Mouse (Mus musculus) heart, embryonic 14.5 days (tissue): ENCODE data around the gene Scn10a. TPM values are rescaled to one million over a fixed set of nuclear protein-coding genes. Genes with fewer than 3 reads are reported as not detected.

Source experiments
- ATAC-seq: fragments of 200-750 bp; cut with Nextera tagmentation; 2 replicates; pipeline ENCODE4 v1.8.0; 2017; ENCODE audit warnings: low read depth, moderate TSS enrichment; ENCODE audit not compliant: insufficient number of reproducible peaks, insufficient read depth, low FRiP score
- H3K27ac ChIP-seq, 2 experiments: fragments of 200-500 bp in 1 of 2; fragments of 300-500 bp in 1 of 2; sonication (generic) in 1 of 2; replicated peaks in 1 of 2; 2 replicates each; pipeline ENCODE4 v1.5.1; 2012 to 2014; ENCODE audit warnings: low read depth in 2 of 2, low read length in 2 of 2, control low read depth in 1 of 2, mild to moderate bottlenecking in 1 of 2, mixed read lengths in 1 of 2; ENCODE audit not compliant: control insufficient read depth in 1 of 2, insufficient read depth in 1 of 2
- H3K27me3 ChIP-seq: fragments of 300-500 bp; sonication (generic); 2 replicates; pipeline ENCODE4 v1.6.1; 2014; ENCODE audit warnings: mild to moderate bottlenecking, low read length, control low read depth; ENCODE audit not compliant: control insufficient read depth, insufficient read depth
- H3K36me3 ChIP-seq: fragments of 300-500 bp; sonication (generic); 2 replicates; pipeline ENCODE4 v1.6.1; 2014; ENCODE audit warnings: mild to moderate bottlenecking, control low read depth, low read length, mixed read lengths; ENCODE audit not compliant: control insufficient read depth, insufficient read depth
- H3K4me1 ChIP-seq, 2 experiments: fragments of 200-500 bp in 1 of 2; fragments of 300-500 bp in 1 of 2; sonication (generic) in 1 of 2; 2 replicates each; pipeline ENCODE4 v1.6.1; 2012 to 2014; ENCODE audit warnings: low read length in 2 of 2, control low read depth in 1 of 2, mixed read lengths in 1 of 2; ENCODE audit not compliant: control insufficient read depth in 2 of 2, insufficient read depth in 2 of 2
- H3K4me2 ChIP-seq: fragments of 300-500 bp; sonication (generic); 2 replicates; pipeline ENCODE4 v1.6.1; 2014; ENCODE audit warnings: mild to moderate bottlenecking, low read length
- H3K4me3 ChIP-seq, 2 experiments: fragments of 200-500 bp in 1 of 2; fragments of 300-500 bp in 1 of 2; sonication (generic) in 1 of 2; 2 replicates each; pipeline ENCODE4 v1.5.1; 2012 to 2014; ENCODE audit warnings: low read length in 2 of 2, mild to moderate bottlenecking in 2 of 2, control low read depth in 1 of 2, low read depth in 1 of 2, moderate library complexity in 1 of 2; ENCODE audit not compliant: control insufficient read depth in 1 of 2, insufficient read depth in 1 of 2
- H3K9ac ChIP-seq: fragments of 300-500 bp; sonication (generic); 2 replicates; pipeline ENCODE4 v1.6.1; 2014; ENCODE audit warnings: mild to moderate bottlenecking, low read length
- H3K9me3 ChIP-seq: fragments of 300-500 bp; sonication (generic); 2 replicates; pipeline ENCODE4 v1.6.1; 2016; ENCODE audit warnings: low read length, control low read depth; ENCODE audit not compliant: control insufficient read depth
- WGBS: fragments of 180-500 bp; shearing (Covaris S2); extraction: QIAGEN DNeasy Blood & Tissue Kit; methylation state at CpG from one replicate; pipeline ENCODE4 v1.1.7; 2014; 5-methylcytosine and 5-hydroxymethylcytosine counted together
- polyA plus RNA-seq: library from polyadenylated mRNA; unstranded; fragments of >200 nt; fragmentation: Nextera tagmentation; extraction: Ambion mirVana; gene quantifications from 2 replicates; pipeline ENCODE4 v1.2.1, GENCODE M21; 2014

Scn10a gene
- 1.1 and 1.4 TPM in 2 replicates for polyA plus RNA-seq

GRCm38 (mm10) chr9:119719222-119719621 is at the start of gene Scn10a:
TSS of gene Scn10a (minus strand) at chr9:119719322.
- no peak within 1 kb of the TSS for H3K9ac ChIP-seq
- no peaks in the 10 kb centered on the region; the same call in 1 of the 2 replicates for H3K27me3 ChIP-seq
- no peak for ATAC-seq
- H3K27ac ChIP-seq: no peak within 1 kb of the TSS
- no peak within 1 kb of the TSS for H3K4me2 ChIP-seq
- 79% methylated on average over 11 of the region's 11 CpGs for WGBS
- H3K9me3 ChIP-seq: no peaks in the 10 kb centered on the region
- no peaks in the 10 kb centered on the region for H3K4me1 ChIP-seq
- H3K4me3 ChIP-seq: no peak within 1 kb of the TSS
- H3K36me3 ChIP-seq: no peaks in the 10 kb centered on the region

GRCm38 (mm10) chr9:119768585-119768984 is 49.5 kb upstream of the Scn10a start:
- no peak for ATAC-seq
- WGBS: 34% methylated on average over 7 of the region's 7 CpGs
- Histone ChIP-seq H3K4me2 (no peak overlapping the region), H3K36me3 (no peaks in the 10 kb centered on the region), H3K9ac (no peak overlapping the region), H3K4me3 (no peak overlapping the region), H3K9me3 (no peaks in the 10 kb centered on the region), H3K27ac (no peak overlapping the region), H3K27me3 (no peaks in the 10 kb centered on the region), H3K4me1 (no peaks in the 10 kb centered on the region)

GRCm38 (mm10) chr9:119760226-119760625 is 41.1 kb upstream of the Scn10a start:
- no peak overlapping the region for H3K27ac ChIP-seq
- ATAC-seq: no peak
- H3K4me2 ChIP-seq: no peak overlapping the region
- H3K4me1 ChIP-seq: no peaks in the 10 kb centered on the region
- H3K4me3 ChIP-seq: no peak overlapping the region
- 81% methylated on average over 3 of the region's 3 CpGs for WGBS
- H3K9ac ChIP-seq: no peak overlapping the region
- peaks cover 8% of the 10 kb centered on the region for H3K9me3 ChIP-seq
- no peaks in the 10 kb centered on the region for H3K36me3 ChIP-seq
- H3K27me3 ChIP-seq: no peaks in the 10 kb centered on the region

GRCm38 (mm10) chr9:119759457-119759856 is 40.3 kb upstream of the Scn10a start:
- Histone ChIP-seq H3K9me3 (peaks cover 8% of the 10 kb centered on the region), H3K4me2 (no peak overlapping the region), H3K27ac (no peak overlapping the region), H3K36me3 (no peaks in the 10 kb centered on the region), H3K4me3 (no peak overlapping the region), H3K9ac (no peak overlapping the region), H3K4me1 (no peaks in the 10 kb centered on the region), H3K27me3 (no peaks in the 10 kb centered on the region)
- WGBS: 71% methylated on average over 1 of the region's 1 CpGs
- no peak for ATAC-seq

- H3K9me3 ChIP-seq: peaks cover 3% of the 10 kb centered on the region; the same call in 1 of the 2 replicates
- no peaks in the 10 kb centered on the region for H3K27me3 ChIP-seq
- WGBS: 5% methylated on average over 5 of the region's 5 CpGs
- no peaks in the 10 kb centered on the region for H3K36me3 ChIP-seq
- no peak overlapping the region for H3K9ac ChIP-seq
- no peak for ATAC-seq
- H3K27ac ChIP-seq: no peak overlapping the region
- H3K4me1 ChIP-seq: peaks cover 2 to 6% of the 10 kb centered on the region in 2 experiments; a peak in 2 of 4 replicates
- no peak overlapping the region for H3K4me3 ChIP-seq
- no peak overlapping the region for H3K4me2 ChIP-seq
Observed at GRCm38 (mm10) chr9:119751507-119751906, 32.4 kb upstream of the Scn10a start.

- Histone ChIP-seq H3K4me1 (peaks cover 2 to 6% of the 10 kb centered on the region in 2 experiments; a peak in 2 of 4 replicates), H3K9ac (no peak overlapping the region), H3K27ac (no peak overlapping the region), H3K4me3 (no peak overlapping the region), H3K27me3 (no peaks in the 10 kb centered on the region), H3K4me2 (no peak overlapping the region), H3K9me3 (peaks cover 3% of the 10 kb centered on the region; the same call in 1 of the 2 replicates), H3K36me3 (no peaks in the 10 kb centered on the region)
- 61% methylated on average over 9 of the region's 9 CpGs for WGBS
- no peak for ATAC-seq
Observed at GRCm38 (mm10) chr9:119749112-119749511, 30.0 kb upstream of the Scn10a start.

- no peaks in the 10 kb centered on the region for H3K27me3 ChIP-seq
- no peak overlapping the region for H3K27ac ChIP-seq
- no peaks in the 10 kb centered on the region for H3K36me3 ChIP-seq
- no peak for ATAC-seq
- H3K4me1 ChIP-seq: peaks cover 3 to 7% of the 10 kb centered on the region in 2 experiments; a peak in 3 of 4 replicates
- no peak overlapping the region for H3K4me2 ChIP-seq
- H3K4me3 ChIP-seq: no peak overlapping the region
- 61% methylated on average over 4 of the region's 4 CpGs for WGBS
- peaks cover 3% of the 10 kb centered on the region; the same call in 1 of the 2 replicates for H3K9me3 ChIP-seq
- no peak overlapping the region for H3K9ac ChIP-seq
Observed at GRCm38 (mm10) chr9:119743900-119744299, 24.8 kb upstream of the Scn10a start.

GRCm38 (mm10) chr9:119743312-119743711 is 24.2 kb upstream of the Scn10a start:
- Histone ChIP-seq H3K36me3 (no peaks in the 10 kb centered on the region), H3K27me3 (no peaks in the 10 kb centered on the region), H3K4me2 (no peak overlapping the region), H3K9me3 (peaks cover 3% of the 10 kb centered on the region; the same call in 1 of the 2 replicates), H3K4me1 (peaks cover 3 to 7% of the 10 kb centered on the region in 2 experiments; a peak in 3 of 4 replicates), H3K27ac (no peak overlapping the region), H3K4me3 (no peak overlapping the region), H3K9ac (no peak overlapping the region)
- ATAC-seq: no peak
- WGBS: 48% methylated on average over 3 of the region's 3 CpGs
